Comparison of ENCODE assay signal across 8 mouse cellular contexts in genomic region chr12:9581011-9581410, GRCm38 (mm10). TPM values are rescaled to one million over a fixed set of nuclear protein-coding genes. Genes with fewer than 3 reads are reported as not detected.
A peak's percentile ranks its signal among the peaks of the same experiment; 100 is the strongest.
DNase-seq lines count a peak whose midpoint lies in the region; ATAC-seq lines count a peak whose summit lies in the region.

No protein-coding gene starts in this region.

- no peak overlapping the region for H3K27ac ChIP-seq in lung, embryonic 16.5 days (ENCODE audit: low read length)
- no peak overlapping the region for H3K27ac ChIP-seq in limb, embryonic 13.5 days
- no peak overlapping the region for H3K27ac ChIP-seq in stomach, embryonic 14.5 days (ENCODE audit: low read length)

- peaks cover 20% of the 10 kb centered on the region for H3K4me1 ChIP-seq in lung, embryonic 16.5 days (replicated peaks; ENCODE audit: control insufficient read depth, insufficient read depth, low read length)
- peaks cover 73% of the 10 kb centered on the region for H3K4me1 ChIP-seq in limb, embryonic 13.5 days
- peaks cover 36% of the 10 kb centered on the region for H3K4me1 ChIP-seq in stomach, embryonic 14.5 days (ENCODE audit: control insufficient read depth, insufficient read depth, low read length)

- no peaks in the 10 kb centered on the region for H3K9me3 ChIP-seq in lung, embryonic 16.5 days (ENCODE audit: control insufficient read depth, low read length)
- H3K9me3 ChIP-seq in limb, embryonic 13.5 days: no peaks in the 10 kb centered on the region
- H3K9me3 ChIP-seq in stomach, embryonic 14.5 days (ENCODE audit: control insufficient read depth, low read depth, low read length): no peaks in the 10 kb centered on the region

- peak overlapping the region; percentile 39 for H3K4me3 ChIP-seq in lung, embryonic 16.5 days (ENCODE audit: low read length)
- H3K4me3 ChIP-seq in limb, embryonic 13.5 days: peak overlapping the region; percentile 70
- peak overlapping the region; percentile 15 for H3K4me3 ChIP-seq in stomach, embryonic 14.5 days (ENCODE audit: low read depth, low read length)

- H3K9ac ChIP-seq in lung, embryonic 16.5 days (ENCODE audit: low read length): no peak overlapping the region
- H3K9ac ChIP-seq in limb, embryonic 13.5 days: peak overlapping the region; percentile 59
- H3K9ac ChIP-seq in stomach, embryonic 14.5 days (replicated peaks; ENCODE audit: low read depth, low read length): no peak overlapping the region; the same call in 1 of the 2 replicates

- peak; percentile 30 to 41 for DNase-seq in cerebellum, postnatal 10 days
- no peak for DNase-seq in cerebellum, postnatal 14 days
- DNase-seq in lung, postnatal 25 days (ENCODE audit: low spot score): no peak
- DNase-seq in adrenal gland, postnatal 4 days (ENCODE audit: low spot score in 2 of 2): no peak

- ATAC-seq in lung, embryonic 16.5 days (ENCODE audit: low read depth): no peak
- no peak for ATAC-seq in limb, embryonic 13.5 days (ENCODE audit: low FRiP score, low read depth)
- no peak for ATAC-seq in stomach, embryonic 14.5 days (ENCODE audit: insufficient number of reproducible peaks, insufficient read depth, low FRiP score, low read depth)
- ATAC-seq in megakaryocyte, adult 5-6 weeks (ENCODE audit: poor library complexity, severe bottlenecking): no peak

- 17% methylated on average over 30 of the region's 30 CpGs for WGBS in lung, embryonic 16.5 days
- 5% methylated on average over 30 of the region's 30 CpGs for WGBS in limb, embryonic 13.5 days
- WGBS in stomach, embryonic 14.5 days: 15% methylated on average over 30 of the region's 30 CpGs

- H3K36me3 ChIP-seq in lung, embryonic 16.5 days (ENCODE audit: control insufficient read depth, insufficient read depth, low read length): no peaks in the 10 kb centered on the region
- H3K36me3 ChIP-seq in limb, embryonic 13.5 days: 0 out of 2 replicates have a peak, but pooled peaks cover 8% of the 10 kb centered on the region
- peaks cover 3% of the 10 kb centered on the region; the same call in 1 of the 2 replicates for H3K36me3 ChIP-seq in stomach, embryonic 14.5 days (ENCODE audit: control insufficient read depth, insufficient read depth, low read length)

- peak overlapping the region; percentile 55 for H3K4me2 ChIP-seq in lung, embryonic 16.5 days (ENCODE audit: low read depth, low read length)
- H3K4me2 ChIP-seq in limb, embryonic 13.5 days (replicated peaks): peak overlapping the region; percentile 73
- H3K4me2 ChIP-seq in stomach, embryonic 14.5 days (replicated peaks; ENCODE audit: low read depth, low read length): peak overlapping the region; percentile 53

- H3K27me3 ChIP-seq in lung, embryonic 16.5 days (ENCODE audit: control insufficient read depth, insufficient read depth, low read depth, low read length): peaks cover 51% of the 10 kb centered on the region
- H3K27me3 ChIP-seq in limb, embryonic 13.5 days: peaks cover 75% of the 10 kb centered on the region
- no peaks in the 10 kb centered on the region for H3K27me3 ChIP-seq in stomach, embryonic 14.5 days (ENCODE audit: control insufficient read depth, insufficient read depth, low read length)

RNA-seq across cellular contexts. Expression of gene Osr1, which starts 11.1 kb away (rescaled TPM):
- 18.1 and 20.7 TPM in 2 replicates for polyA plus RNA-seq in lung, embryonic 16.5 days (2015; fragmentation: Nextera tagmentation; extraction: Ambion mirVana)
- polyA plus RNA-seq in limb, embryonic 13.5 days (2015; fragmentation: Nextera tagmentation; extraction: Ambion mirVana): 83.2 and 95.3 TPM in 2 replicates
- 80.6 and 84.6 TPM in 2 replicates for polyA plus RNA-seq in stomach, embryonic 14.5 days (2014; fragmentation: Nextera tagmentation; extraction: Ambion mirVana)
- total RNA-seq in megakaryocyte, adult 5-6 weeks (2015): not detected in 2 replicates
- not detected in 2 replicates for total RNA-seq in megakaryocyte, adult 5-6 weeks (2017)
- total RNA-seq in adrenal gland, postnatal 4 days (2021): 1 to 10 TPM; 8.4 to 10.0 TPM

Comparison
In these comparisons a context has a peak if more than half of its experiments do, and no peak if none do; other contexts are left out.
1. DNase-seq: peak in cerebellum, postnatal 10 days (2 of 2); none in cerebellum, postnatal 14 days (0 of 2), lung, postnatal 25 days (single experiment) and adrenal gland, postnatal 4 days (0 of 2).
2. H3K4me3 ChIP-seq: peak in every context shown above with its lines; median percentile 70 in limb, embryonic 13.5 days; 39 in lung, embryonic 16.5 days; 15 in stomach, embryonic 14.5 days.
3. Peak in every context shown above with its lines, with median percentiles within 50 percentile points of each other: H3K4me2 ChIP-seq.